Mouse (Mus musculus): ENCODE data around the gene Gm2163. TPM values are rescaled to one million over a fixed set of nuclear protein-coding genes. Genes with fewer than 3 reads are reported as not detected.
"Not testable (repeated sequence)": the region's sequence is repeated elsewhere in the genome, so short reads cannot be mapped to it uniquely, and the experiment has no call there.

Gm2163 gene
- total RNA-seq (2021), result under 1 TPM in 1 of 2 experiments, not detected in 1; 0.14 TPM
- long read RNA-seq, experiment 1, result 0 reads
- long read RNA-seq, experiment 2, result 0 reads

DNA sequence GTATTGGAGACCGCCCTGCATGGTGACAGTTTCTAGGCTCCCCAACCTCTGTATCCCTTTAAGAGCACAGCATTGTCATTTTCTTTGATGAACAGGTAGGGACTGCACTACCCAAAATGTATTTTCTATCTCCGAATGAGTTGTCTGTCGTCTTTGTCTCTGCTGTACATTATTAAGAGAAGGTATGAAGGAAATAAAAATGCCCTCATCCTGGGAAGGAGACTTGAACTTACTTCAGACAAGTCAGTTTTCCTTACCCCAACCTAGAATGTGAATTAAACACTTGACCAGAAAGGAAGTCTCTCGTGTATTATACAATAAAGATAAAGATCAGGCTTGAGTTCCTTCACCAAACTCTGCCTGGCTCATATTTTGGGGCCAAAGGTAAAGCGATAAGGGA is at the start of gene Gm2163:
Gene Gm2163 (plus strand): TSS at position 301 of the 400 bp plus-strand sequence.
- not testable (repeated sequence) for DNase-seq (ENCODE audit: low spot score)

DNA sequence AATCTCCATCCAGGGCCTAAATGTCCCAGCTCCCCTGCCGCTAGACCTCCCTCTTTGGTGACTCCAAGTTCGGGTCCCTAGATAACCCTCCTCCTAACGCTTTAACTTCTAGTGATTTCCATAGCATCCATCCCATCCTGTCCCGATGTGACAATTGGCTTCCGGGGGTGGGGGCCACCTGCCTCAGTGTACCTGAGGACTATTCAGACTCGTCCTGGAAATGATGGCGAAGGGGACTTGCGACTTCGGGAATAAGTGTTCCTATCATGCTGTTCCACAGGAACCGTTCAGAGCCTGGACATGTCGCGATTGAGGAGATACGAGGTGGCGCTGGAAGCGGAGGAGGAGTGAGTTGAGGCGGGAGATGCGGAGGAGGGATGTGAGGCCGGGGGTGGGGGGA is 27.5 kb upstream of the Gm2163 start, which contains the start of gene Gm21586:
Gene Gm21586 (plus strand): TSS at position 301 of the 400 bp plus-strand sequence.
- not testable (repeated sequence) for DNase-seq (ENCODE audit: low spot score)

DNA sequence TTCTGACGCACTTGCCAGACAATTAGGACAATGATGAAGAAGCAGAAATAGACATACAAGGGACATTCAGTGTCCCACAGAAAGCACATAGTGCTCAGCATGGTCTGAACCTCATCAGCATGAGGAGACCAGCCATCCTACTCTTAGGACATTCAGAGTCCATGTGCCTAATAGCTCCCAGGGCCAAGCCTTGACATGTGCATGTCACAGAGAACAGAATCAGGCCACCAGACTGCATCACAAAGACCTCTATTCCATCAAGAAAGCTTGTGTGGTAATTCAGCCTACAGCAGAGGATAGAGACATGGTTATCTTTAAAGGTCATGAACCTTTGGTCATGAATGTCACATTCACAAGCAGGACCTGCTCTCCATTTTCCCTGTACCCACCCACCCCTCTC is 61.5 kb downstream of the Gm2163 start, which contains the start of gene Fam205a2:
Gene Fam205a2 (minus strand): TSS at position 101 of the 400 bp plus-strand sequence.
- DNase-seq (ENCODE audit: low spot score), result not testable (repeated sequence)

DNA sequence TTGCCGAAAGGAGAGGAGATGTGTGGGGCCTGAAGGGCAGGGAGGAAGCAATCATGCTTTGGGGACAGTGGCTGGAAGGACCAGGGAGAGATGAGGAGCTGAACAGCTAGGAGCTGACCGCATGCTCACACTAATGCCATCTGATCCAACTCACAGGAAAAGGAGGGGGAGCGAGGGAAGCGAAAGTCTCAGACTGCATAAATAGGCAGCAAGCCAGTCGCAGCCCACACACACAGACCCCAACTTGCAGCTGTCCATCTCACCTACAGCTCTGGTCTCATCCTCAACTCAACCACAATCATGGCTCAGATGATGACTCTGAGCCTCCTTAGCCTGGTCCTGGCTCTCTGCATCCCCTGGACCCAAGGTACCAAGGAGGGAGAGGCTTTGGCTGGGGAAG is 145.3 kb downstream of the Gm2163 start, which contains the start of gene Gm10591:
Gene Gm10591 (plus strand): TSS at position 301 of the 400 bp plus-strand sequence.
- not testable (repeated sequence) for DNase-seq (ENCODE audit: low spot score)

DNA sequence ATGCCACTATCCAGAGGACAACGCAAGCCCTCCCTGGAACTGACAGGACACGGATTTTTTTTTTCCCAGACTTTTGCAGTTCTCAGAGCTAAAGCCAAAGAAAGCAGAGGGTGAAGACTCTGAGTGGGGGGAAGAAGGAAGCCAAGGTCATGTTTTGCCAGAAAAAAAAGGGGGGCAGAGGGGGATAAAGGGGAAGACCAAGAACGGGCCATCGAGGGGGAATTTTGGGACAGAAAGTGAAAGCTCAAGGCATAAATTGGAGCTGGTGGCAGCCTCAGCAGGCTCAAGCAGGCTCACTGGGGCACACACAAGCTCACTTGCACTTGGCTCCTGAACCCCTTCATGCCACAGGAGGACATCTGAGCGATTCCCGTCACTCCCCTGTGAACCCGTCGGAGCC is 162.9 kb downstream of the Gm2163 start, which contains the start of gene Gm2564:
Gene Gm2564 (plus strand): TSS at position 301 of the 400 bp plus-strand sequence.
- DNase-seq (ENCODE audit: low spot score), result not testable (repeated sequence)

Other genes starting within 250 kb of the Gm2163 start
- under 1 TPM; 0.96 to 1.00 TPM for gene Gm10600, start 226.1 kb upstream of the Gm2163 start, total RNA-seq (2021)
- not detected for gene Ccl21b, start 211.0 kb upstream of the Gm2163 start, total RNA-seq (2021)
- not detected for gene Gm21953, start 172.5 kb upstream of the Gm2163 start, total RNA-seq (2021)
- gene Fam205a3, start 148.4 kb upstream of the Gm2163 start, total RNA-seq (2021), result under 1 TPM in 1 of 2 experiments, not detected in 1; 0.12 TPM
- gene Gm21586, start 27.4 kb upstream of the Gm2163 start, total RNA-seq (2021), result not detected
- under 1 TPM in 1 of 2 experiments, not detected in 1; 0.12 TPM for gene Fam205a2, start 61.4 kb downstream of the Gm2163 start, total RNA-seq (2021)
- not detected for gene Gm10591, start 145.4 kb downstream of the Gm2163 start, total RNA-seq (2021)
- gene Gm2564, start 163.0 kb downstream of the Gm2163 start, total RNA-seq (2021), result 10 to 100 TPM in 1 of 2 experiments, 1 to 10 TPM in 1; 7.5 to 10.1 TPM
- not detected for gene Ccl27b, start 188.5 kb downstream of the Gm2163 start, total RNA-seq (2021)
- gene Il11ra2, start 195.1 kb downstream of the Gm2163 start, total RNA-seq (2021), result not detected